In genomic region chr13:41823077-41823476, GRCm38 (mm10) we compare ENCODE assay signal across 23 mouse cellular contexts. TPM values are rescaled to one million over a fixed set of nuclear protein-coding genes. Genes with fewer than 3 reads are reported as not detected.
A peak's percentile ranks its signal among the peaks of the same experiment; 100 is the strongest.
DNase-seq lines count a peak whose midpoint lies in the region; TF ChIP-seq lines count a peak whose summit lies in the region.
"Had no signal": no experiment of that assay in that cellular context is flagged by ENCODE, and none has a peak within 500 bp of the region (broad histone marks: within the 10 kb centered on the region; RNA-seq: fewer than 3 reads in every experiment).

No protein-coding gene starts in this region.

- H3K79me2 ChIP-seq in myocyte (ENCODE audit: control insufficient read depth, insufficient read depth), result no peaks in the 10 kb centered on the region

- TF ChIP-seq CTCF in layer of hippocampus, adult 2 months (conservative IDR thresholded peaks at IDR 0.05), result no peak

- peak; percentile 28 for DNase-seq in adrenal gland, adult 2 months
- DNase-seq in adrenal gland, postnatal 4 days (ENCODE audit: low spot score in 2 of 2), result no peak
- peak; percentile 46 for DNase-seq in left cerebral cortex, adult 11 months (ENCODE audit: low spot score)
- no peak for DNase-seq in left cerebral cortex, postnatal 4 days
- peak; percentile 19 for DNase-seq in NIH3T3 (ENCODE audit: low read depth)
- DNase-seq in cerebellum, adult 11 months, result no peak
- no peak for DNase-seq in layer of hippocampus, adult 2 months (ENCODE audit: low spot score in 2 of 2)
- DNase-seq: cerebellum, adult 11-12 months; cerebellum, postnatal 14 days; forebrain, postnatal 0 days; gastrocnemius, postnatal 14 days; kidney, adult 11 months; liver, postnatal 0 days; lung, postnatal 14 days had no signal

- peak overlapping the region; percentile 7 for H3K4me2 ChIP-seq in myocyte (ENCODE audit: low read depth)
- H3K4me2 ChIP-seq: heart, embryonic 15.5 days; midbrain, embryonic 13.5 days had no signal

- no peak overlapping the region for H3ac ChIP-seq in myocyte (ENCODE audit: control insufficient read depth, insufficient read length)

- no peak overlapping the region for H3K27ac ChIP-seq in layer of hippocampus, adult 2 months
- H3K27ac ChIP-seq: forebrain, embryonic 10.5 days; heart, embryonic 15.5 days; hindbrain, postnatal 0 days; kidney, postnatal 0 days; limb, embryonic 10.5 days; midbrain, embryonic 13.5 days had no signal

- no peak overlapping the region for H3K4me3 ChIP-seq in myocyte
- H3K4me3 ChIP-seq in layer of hippocampus, adult 2 months, result no peak overlapping the region
- H3K4me3 ChIP-seq: forebrain, embryonic 10.5 days; heart, embryonic 15.5 days; limb, embryonic 10.5 days; midbrain, embryonic 13.5 days had no signal

- intact Hi-C loops in left cerebral cortex, postnatal 4 days (cut with DNase I), result no loop called here

- no peak for TF ChIP-seq POLR2A in myocyte (IDR thresholded peaks at IDR 0.05; ENCODE audit: insufficient read length, low read depth)

- H3K36me3 ChIP-seq in myocyte (ENCODE audit: control insufficient read depth, insufficient read depth), result no peaks in the 10 kb centered on the region
- H3K36me3 ChIP-seq: forebrain, embryonic 10.5 days; G1E; heart, embryonic 15.5 days; limb, embryonic 10.5 days; midbrain, embryonic 13.5 days had no signal

- no peaks in the 10 kb centered on the region for H3K27me3 ChIP-seq in myocyte (ENCODE audit: control insufficient read depth, insufficient read depth, insufficient read length)
- H3K27me3 ChIP-seq: heart, embryonic 15.5 days; midbrain, embryonic 13.5 days had no signal

TF ChIP-seq in myocyte, 11 proteins besides CTCF, POLR2A, EP300 and RAD21:
- TF ChIP-seq TCF12 (IDR thresholded peaks at IDR 0.05; ENCODE audit: insufficient read depth, poor library complexity, severe bottlenecking) (no peak), MAX (IDR thresholded peaks at IDR 0.05; ENCODE audit: low read depth) (no peak), REST (IDR thresholded peaks at IDR 0.05; ENCODE audit: insufficient read depth, insufficient read length) (no peak), USF1 (IDR thresholded peaks at IDR 0.05; ENCODE audit: low read depth) (no peak), TCF3 (IDR thresholded peaks at IDR 0.05; ENCODE audit: insufficient read length, low read depth) (no peak), MYOD1 (IDR thresholded peaks at IDR 0.05; ENCODE audit: control insufficient read depth in 1 of 3, insufficient read length in 2 of 3, low read depth in 2 of 3) (no peak), MYOG (IDR thresholded peaks at IDR 0.05; ENCODE audit: control insufficient read depth in 1 of 3, insufficient read depth in 1 of 3, insufficient read length in 2 of 3, low read depth in 2 of 3) (no peak), POLR2AphosphoS2 (IDR thresholded peaks at IDR 0.05; ENCODE audit: insufficient read length, low read depth) (no peak), CEBPB (IDR thresholded peaks at IDR 0.05; ENCODE audit: insufficient read depth, poor library complexity, severe bottlenecking) (no peak), E2F4 (IDR thresholded peaks at IDR 0.05; ENCODE audit: insufficient read depth) (no peak), SRF (IDR thresholded peaks at IDR 0.05; ENCODE audit: control insufficient read depth, insufficient read length, low read depth) (no peak)

RNA-seq across cellular contexts. Expression of gene Adtrp, which starts 24.4 kb away (rescaled TPM):
- total RNA-seq in adrenal gland, adult 2 months (2021), result 100 to 1,000 TPM in 1 of 2 experiments, 10 to 100 TPM in 1; 52.7 to 132 TPM
- 6.1 and 6.9 TPM in 2 replicates for polyA plus RNA-seq in adrenal gland, adult 2 months (2012; rRNA removed)
- 10 to 100 TPM in 1 of 2 experiments, 1 to 10 TPM in 1; 5.5 to 12.7 TPM for total RNA-seq in adrenal gland, postnatal 4 days (2021)
- total RNA-seq in left cerebral cortex, postnatal 4 days (2021), result not detected
- polyA plus RNA-seq in myocyte (2012; fragmentation: generic; extraction: Trizol), result not detected
- total RNA-seq in layer of hippocampus, adult 2 months (2021), result not detected
- total RNA-seq: forebrain, postnatal 0 days; G1E; hematopoietic stem cell, adult 5-6 weeks had no signal
- polyA plus RNA-seq: forebrain, embryonic 10.5 days; forebrain, postnatal 0 days; G1E; limb, embryonic 10.5 days; midbrain, embryonic 13.5 days had no signal

Comparison
In these comparisons a context has a peak if more than half of its experiments do, and no peak if none do; other contexts are left out.
1. DNase-seq: peak in adrenal gland, adult 2 months (single experiment), left cerebral cortex, adult 11 months (single experiment) and NIH3T3 (single experiment); none in adrenal gland, postnatal 4 days (0 of 2), left cerebral cortex, postnatal 4 days (single experiment), cerebellum, adult 11 months (single experiment) and layer of hippocampus, adult 2 months (0 of 2).
2. RNA of gene Adtrp, which starts 24.4 kb away (total RNA-seq): 52.7 to 132 TPM in adrenal gland, adult 2 months and 5.5 to 12.7 TPM in adrenal gland, postnatal 4 days; not detected in layer of hippocampus, adult 2 months and not detected in left cerebral cortex, postnatal 4 days; every median in the first group is over 4 times any median in the second.